Mouse (Mus musculus) stomach, postnatal 0 days (tissue): ENCODE data around the gene Thap12.

ENCODE experiments used
- CTCF ChIP-seq: IDR thresholded peaks from 2 replicates; pipeline ENCODE4 v1.5.1; 2016; ENCODE audit warnings: antibody characterized with exemption, low read depth, mild to moderate bottlenecking, moderate library complexity
- EP300 ChIP-seq: optimal IDR thresholded peaks from 2 replicates; pipeline ENCODE3; 2016; ENCODE audit warnings: antibody characterized with exemption

- TF ChIP-seq CTCF (no peak), EP300 (no peak)
Measured at GRCm38 (mm10) chr7:98740363-98740762, 37.5 kb downstream of the Thap12 start.
